Mouse (Mus musculus) liver, adult 2 months (tissue): ENCODE data around the gene Pygb. TPM values are rescaled to one million over a fixed set of nuclear protein-coding genes. Genes with fewer than 3 reads are reported as not detected.
A peak's percentile ranks its signal among the peaks of the same experiment; 100 is the strongest.

Experiments used
- DNase-seq: peaks from one replicate; pipeline ENCODE4 v3.0.0-alpha.2; 2011; ENCODE audit warnings: low read depth, low spot score; ENCODE audit errors: extremely low read depth
- H3K27ac ChIP-seq: fragments of 200-500 bp; replicated peaks from 2 replicates; pipeline ENCODE4 v1.5.1; 2012; ENCODE audit warnings: low read depth, mild to moderate bottlenecking, control low read depth, inconsistent platforms, low read length; ENCODE audit not compliant: insufficient read depth
- H3K27me3 ChIP-seq: fragments of 200-500 bp; 2 replicates; pipeline ENCODE4 v1.6.1; 2012; ENCODE audit warnings: mild to moderate bottlenecking, moderate library complexity, low read length, inconsistent platforms; ENCODE audit not compliant: control insufficient read depth, insufficient read depth
- H3K36me3 ChIP-seq: fragments of 200-500 bp; 2 replicates; pipeline ENCODE4 v1.6.1; 2012; ENCODE audit warnings: low read length, inconsistent platforms; ENCODE audit not compliant: control insufficient read depth, insufficient read depth
- H3K4me1 ChIP-seq: fragments of 200-500 bp; 2 replicates; pipeline ENCODE4 v1.6.1; 2011; ENCODE audit warnings: low read length; ENCODE audit not compliant: control insufficient read depth, insufficient read depth
- H3K4me3 ChIP-seq: fragments of 200-500 bp; 2 replicates; pipeline ENCODE4 v1.5.1; 2011; ENCODE audit warnings: low read depth, mild to moderate bottlenecking, control low read depth, low read length, moderate library complexity; ENCODE audit not compliant: insufficient read depth
- H3K79me2 ChIP-seq: fragments of 200-500 bp; 2 replicates; pipeline ENCODE4 v1.6.1; 2012; ENCODE audit warnings: inconsistent platforms, mild to moderate bottlenecking, low read length, moderate library complexity; ENCODE audit not compliant: control insufficient read depth, insufficient read depth
- H3K9ac ChIP-seq: fragments of 200-500 bp; 2 replicates; pipeline ENCODE4 v1.6.1; 2012; ENCODE audit warnings: low read depth, mild to moderate bottlenecking, control low read depth, inconsistent platforms, low read length
- CTCF ChIP-seq: fragments of 200-500 bp; IDR thresholded peaks from 2 replicates; pipeline ENCODE4 v1.5.1; 2011; ENCODE audit warnings: low read depth, low read length, control low read depth
- POLR2A ChIP-seq: fragments of 200-500 bp; IDR thresholded peaks from 2 replicates; pipeline ENCODE4 v1.6.1; 2011; ENCODE audit warnings: low read length, control low read depth; ENCODE audit not compliant: insufficient read depth; ENCODE audit errors: extremely low read depth
- WGBS: fragments of 180-500 bp; shearing (Covaris S2); methylation state at CpG from one replicate; pipeline ENCODE4 v1.1.7; 2018; 5-methylcytosine and 5-hydroxymethylcytosine counted together
- polyA plus RNA-seq: library from polyadenylated mRNA; depleted of rRNA; stranded (reverse); fragments of >200 nt; gene quantifications from 2 replicates; pipeline ENCODE4 v1.2.3, GENCODE M21; 2012
- total RNA-seq: library from RNA; depleted of rRNA; stranded (reverse); fragments of >200 nt; gene quantifications from 2 replicates; pipeline ENCODE4 v1.2.3, GENCODE M21; 2014

The Pygb gene
- total and polyA plus RNA-seq, 2 experiments = 3.3 to 4.8 TPM

DNA sequence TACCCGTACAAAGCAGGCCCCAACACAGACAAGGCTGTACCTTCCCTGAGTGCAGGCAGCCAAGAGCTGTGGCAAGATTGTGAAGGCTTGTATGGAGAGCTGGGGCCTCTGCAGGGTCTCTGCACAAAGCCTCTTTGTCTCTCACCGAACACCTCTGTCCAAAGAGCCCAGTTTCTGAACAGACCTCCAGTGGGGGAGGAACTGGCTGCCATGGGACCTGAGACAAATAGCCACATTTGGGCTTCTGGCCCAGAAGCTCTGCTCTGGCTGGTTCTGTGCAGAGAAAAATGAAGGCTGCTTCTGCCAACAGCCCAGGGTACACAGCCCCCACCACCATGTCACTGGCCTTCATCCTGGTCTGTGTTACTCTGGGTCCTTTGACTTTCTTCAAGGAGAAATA lies 20.9 kb upstream of the Pygb start:
- no peak overlapping the region for H3K9ac ChIP-seq
- H3K36me3 ChIP-seq = 0 out of 2 replicates have a peak, but pooled peaks cover 2% of the 10 kb centered on the region
- WGBS = 89% methylated on average over 2 of the region's 2 CpGs
- no peaks in the 10 kb centered on the region for H3K4me1 ChIP-seq
- DNase-seq = no peak
- H3K4me3 ChIP-seq = no peak overlapping the region
- no peaks in the 10 kb centered on the region for H3K27me3 ChIP-seq
- TF ChIP-seq CTCF (no peak), POLR2A (no peak)
- no peak overlapping the region for H3K27ac ChIP-seq
- H3K79me2 ChIP-seq = no peaks in the 10 kb centered on the region

GRCm38 (mm10) chr2:150766083-150766862 lies 20.3 kb upstream of the Pygb start:
- no peaks in the 10 kb centered on the region for H3K27me3 ChIP-seq
- H3K4me1 ChIP-seq = no peaks in the 10 kb centered on the region
- no peaks in the 10 kb centered on the region for H3K79me2 ChIP-seq
- H3K4me3 ChIP-seq = no peak overlapping the region
- H3K9ac ChIP-seq = no peak overlapping the region
- 71% methylated on average over 4 of the region's 4 CpGs for WGBS
- TF ChIP-seq CTCF (no peak), POLR2A (no peak)
- H3K27ac ChIP-seq = no peak overlapping the region
- H3K36me3 ChIP-seq = no peaks in the 10 kb centered on the region
- peak; percentile 10 for DNase-seq

GRCm38 (mm10) chr2:150768678-150769077 lies 17.9 kb upstream of the Pygb start:
- no peaks in the 10 kb centered on the region for H3K79me2 ChIP-seq
- no peak overlapping the region for H3K4me3 ChIP-seq
- no peak overlapping the region for H3K27ac ChIP-seq
- TF ChIP-seq POLR2A (no peak), CTCF (no peak)
- no peaks in the 10 kb centered on the region for H3K4me1 ChIP-seq
- H3K27me3 ChIP-seq = no peaks in the 10 kb centered on the region
- no peaks in the 10 kb centered on the region for H3K36me3 ChIP-seq
- 82% methylated on average over 1 of the region's 1 CpGs for WGBS
- H3K9ac ChIP-seq = no peak overlapping the region
- no peak for DNase-seq

DNA sequence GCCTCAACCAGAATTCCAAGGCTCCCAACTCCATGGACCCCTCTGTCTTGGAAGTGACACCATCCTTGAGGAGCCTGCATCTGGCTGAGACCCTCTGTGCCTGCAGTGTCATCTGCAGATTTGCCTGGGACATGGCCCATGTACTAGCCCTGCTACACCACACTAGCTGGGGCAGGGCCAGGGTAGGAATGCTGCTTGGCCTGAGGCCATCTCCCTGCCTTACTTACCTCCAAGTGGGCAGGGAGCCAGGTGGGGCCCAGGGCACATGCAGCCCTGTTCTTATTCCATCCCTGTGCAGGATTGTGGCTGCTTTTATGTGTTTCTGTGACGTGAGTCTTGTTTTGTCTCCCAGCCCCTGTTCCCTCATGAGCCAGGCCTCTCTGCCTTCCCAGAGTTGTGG lies 15.8 kb upstream of the Pygb start:
- DNase-seq = no peak

DNA sequence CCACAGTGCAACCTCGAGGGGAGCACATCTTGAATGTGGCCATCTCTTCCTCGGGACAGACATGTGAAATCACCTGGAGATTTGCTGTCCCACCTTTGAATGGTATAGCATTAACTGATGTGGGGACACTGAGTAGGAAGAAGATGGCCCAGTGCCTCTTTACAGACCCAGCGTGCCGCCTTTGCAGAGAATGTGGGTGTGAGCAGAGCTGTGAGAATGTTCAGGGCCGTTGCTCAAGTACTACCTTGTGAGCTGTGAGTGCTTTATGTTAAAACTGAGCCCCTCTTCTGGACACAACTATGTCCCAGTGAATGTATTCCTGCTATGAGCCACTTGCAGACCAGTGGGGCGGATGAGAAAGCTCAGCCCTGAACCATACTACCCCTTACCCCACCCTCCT lies 15.4 kb upstream of the Pygb start:
- no peaks in the 10 kb centered on the region for H3K36me3 ChIP-seq
- no peaks in the 10 kb centered on the region for H3K4me1 ChIP-seq
- no peaks in the 10 kb centered on the region for H3K27me3 ChIP-seq
- no peak overlapping the region for H3K9ac ChIP-seq
- no peaks in the 10 kb centered on the region for H3K79me2 ChIP-seq
- WGBS = 78% methylated on average over 6 of the region's 6 CpGs
- TF ChIP-seq CTCF (no peak), POLR2A (no peak)
- no peak for DNase-seq
- no peak overlapping the region for H3K27ac ChIP-seq
- H3K4me3 ChIP-seq = no peak overlapping the region

More for the DNA sequence above, 15.8 kb upstream of the Pygb start:
- Histone ChIP-seq H3K4me1 (no peaks in the 10 kb centered on the region), H3K36me3 (no peaks in the 10 kb centered on the region), H3K79me2 (no peaks in the 10 kb centered on the region), H3K27ac (no peak overlapping the region), H3K4me3 (no peak overlapping the region), H3K9ac (no peak overlapping the region), H3K27me3 (no peaks in the 10 kb centered on the region)
- 78% methylated on average over 1 of the region's 1 CpGs for WGBS
- TF ChIP-seq CTCF (no peak), POLR2A (no peak)

DNA sequence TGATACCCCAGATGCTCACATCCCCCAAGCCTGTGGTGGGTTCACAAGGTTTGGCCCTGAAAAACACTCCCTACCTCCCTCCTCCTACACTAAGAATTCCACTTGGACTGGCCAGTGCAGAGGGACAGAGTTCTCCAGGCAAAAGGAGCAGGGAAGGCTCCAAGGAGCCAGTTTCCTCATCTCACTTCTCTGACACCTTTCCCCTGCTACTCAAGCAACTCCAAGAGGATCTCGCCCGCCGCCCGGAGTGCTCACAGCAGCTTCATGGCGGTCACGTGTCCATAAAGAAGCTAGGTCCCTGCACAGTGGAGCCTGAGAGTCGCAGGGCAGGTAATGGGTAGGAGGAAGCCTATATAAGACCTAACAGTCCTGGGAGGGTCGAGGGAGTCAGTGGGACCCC lies 14.5 kb upstream of the Pygb start:
- DNase-seq = no peak
- no peaks in the 10 kb centered on the region for H3K36me3 ChIP-seq
- no peak overlapping the region for H3K9ac ChIP-seq
- WGBS = 95% methylated on average over 8 of the region's 8 CpGs
- H3K27ac ChIP-seq = no peak overlapping the region
- H3K4me1 ChIP-seq = no peaks in the 10 kb centered on the region
- TF ChIP-seq CTCF (no peak), POLR2A (no peak)
- no peaks in the 10 kb centered on the region for H3K27me3 ChIP-seq
- no peak overlapping the region for H3K4me3 ChIP-seq
- H3K79me2 ChIP-seq = no peaks in the 10 kb centered on the region
